Mouse (Mus musculus) heart, embryonic 12.5 days (tissue): ENCODE results near the gene Fuca2. TPM values are rescaled to one million over a fixed set of nuclear protein-coding genes. Genes with fewer than 3 reads are reported as not detected.
"Not testable (repeated sequence)": the region's sequence is repeated elsewhere in the genome, so short reads cannot be mapped to it uniquely, and the experiment has no call there.

Experiments used
- ATAC-seq: fragments of 200-750 bp; cut with Nextera tagmentation; 2 replicates; pipeline ENCODE4 v1.8.0; 2017; ENCODE audit warnings: moderate TSS enrichment, moderate library complexity; ENCODE audit not compliant: insufficient number of reproducible peaks, low FRiP score
- H3K27ac ChIP-seq: fragments of 300-500 bp; sonication (generic); 2 replicates; pipeline ENCODE4 v1.5.1; 2016; ENCODE audit warnings: mild to moderate bottlenecking, moderate library complexity; ENCODE audit not compliant: poor library complexity, severe bottlenecking
- H3K27me3 ChIP-seq: fragments of 300-500 bp; sonication (generic); replicated peaks from 2 replicates; pipeline ENCODE4 v1.6.1; 2016; ENCODE audit warnings: mild to moderate bottlenecking, moderate library complexity
- H3K36me3 ChIP-seq: fragments of 300-500 bp; sonication (generic); 2 replicates; pipeline ENCODE4 v1.6.1; 2016; ENCODE audit warnings: mild to moderate bottlenecking, moderate library complexity
- H3K4me1 ChIP-seq: fragments of 300-500 bp; sonication (generic); replicated peaks from 2 replicates; pipeline ENCODE4 v1.6.1; 2016; ENCODE audit warnings: mild to moderate bottlenecking
- H3K4me2 ChIP-seq: fragments of 300-500 bp; sonication (generic); 2 replicates; pipeline ENCODE4 v1.6.1; 2016; ENCODE audit warnings: mild to moderate bottlenecking, moderate library complexity
- H3K4me3 ChIP-seq: fragments of 300-500 bp; sonication (generic); 2 replicates; pipeline ENCODE4 v1.5.1; 2016; ENCODE audit warnings: mild to moderate bottlenecking
- H3K9ac ChIP-seq: fragments of 300-500 bp; sonication (generic); 2 replicates; pipeline ENCODE4 v1.6.1; 2016; ENCODE audit warnings: mild to moderate bottlenecking, moderate library complexity
- H3K9me3 ChIP-seq: fragments of 300-500 bp; sonication (generic); replicated peaks from 2 replicates; pipeline ENCODE4 v1.6.1; 2016; ENCODE audit warnings: mild to moderate bottlenecking, moderate library complexity
- WGBS: fragments of 180-500 bp; shearing (Covaris S2); methylation state at CpG from one replicate; pipeline ENCODE4 v1.1.7; 2016; 5-methylcytosine and 5-hydroxymethylcytosine counted together
- polyA plus RNA-seq: library from polyadenylated mRNA; unstranded; fragments of >200 nt; fragmentation: Nextera tagmentation; extraction: Ambion mirVana; gene quantifications from 2 replicates; pipeline ENCODE4 v1.2.1, GENCODE M21; 2016

Gene Fuca2
- 63.2 and 67.6 TPM in 2 replicates for polyA plus RNA-seq

DNA sequence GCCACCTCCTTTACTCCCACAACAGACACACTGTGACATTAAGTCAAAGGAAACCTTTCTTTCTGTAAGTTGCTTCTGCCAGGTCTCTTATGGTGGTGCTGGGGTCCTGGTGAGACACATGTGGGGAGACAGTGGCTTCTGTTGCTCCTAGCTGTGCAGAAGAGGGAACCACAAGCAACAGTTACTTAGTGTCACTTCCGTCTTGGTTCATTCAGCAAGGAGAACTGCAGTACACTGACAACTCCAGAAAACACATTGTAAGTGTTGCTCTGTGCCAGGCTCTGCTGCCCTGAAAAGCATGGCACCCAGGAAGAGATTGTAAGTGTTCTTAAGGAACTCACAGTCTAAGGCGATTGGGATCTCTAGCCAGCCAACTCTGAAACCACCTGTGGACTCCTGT lies at the start of gene Fuca2:
Gene Fuca2, plus strand, starts transcription at position 210 of the 400 bp plus-strand sequence.
- no peaks in the 10 kb centered on the region for H3K27me3 ChIP-seq
- no peak for ATAC-seq
- no peak within 1 kb of the TSS for H3K27ac ChIP-seq
- H3K9ac ChIP-seq, result no peak within 1 kb of the TSS
- peaks cover 5% of the 10 kb centered on the region for H3K36me3 ChIP-seq
- no peak within 1 kb of the TSS for H3K4me2 ChIP-seq
- no peaks in the 10 kb centered on the region for H3K9me3 ChIP-seq
- 82% methylated on average over 2 of the region's 2 CpGs for WGBS
- peaks cover 30% of the 10 kb centered on the region for H3K4me1 ChIP-seq
- no peak within 1 kb of the TSS for H3K4me3 ChIP-seq

DNA sequence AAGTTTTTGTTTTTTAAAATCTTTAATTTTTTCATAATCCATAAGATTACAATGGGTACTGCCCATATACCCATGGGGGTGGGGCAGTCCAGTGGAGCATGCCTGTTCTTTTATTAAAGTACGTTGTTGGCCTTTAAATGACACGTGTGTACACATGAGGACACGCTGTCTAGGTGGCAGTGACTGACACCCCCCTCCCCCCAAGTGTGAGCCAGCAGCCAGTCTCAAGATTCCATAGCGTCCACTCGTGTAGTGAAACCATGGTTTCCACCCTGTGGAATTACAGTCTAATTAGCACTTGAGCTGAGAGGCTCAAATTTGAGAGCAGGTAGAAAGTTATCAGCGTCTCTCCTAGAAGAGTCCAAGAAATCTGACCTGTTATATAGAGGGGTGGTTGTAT lies 47.7 kb upstream of the Fuca2 start:
- Histone ChIP-seq H3K27ac (no peak overlapping the region), H3K4me1 (peaks cover 15% of the 10 kb centered on the region), H3K9me3 (no peaks in the 10 kb centered on the region), H3K36me3 (no peaks in the 10 kb centered on the region), H3K9ac (no peak overlapping the region), H3K27me3 (no peaks in the 10 kb centered on the region), H3K4me2 (no peak overlapping the region), H3K4me3 (no peak overlapping the region)
- no peak for ATAC-seq
- WGBS, result 76% methylated on average over 6 of the region's 6 CpGs

GRCm38 (mm10) chr10:13453200-13453990 lies 45.9 kb upstream of the Fuca2 start:
- Histone ChIP-seq H3K9ac (no peak overlapping the region), H3K27ac (no peak overlapping the region), H3K27me3 (no peaks in the 10 kb centered on the region), H3K9me3 (no peaks in the 10 kb centered on the region), H3K4me2 (no peak overlapping the region), H3K36me3 (no peaks in the 10 kb centered on the region), H3K4me1 (peaks cover 4% of the 10 kb centered on the region; the same call in 1 of the 2 replicates), H3K4me3 (no peak overlapping the region)
- WGBS, result 59% methylated on average over 13 of the region's 13 CpGs
- ATAC-seq, result no peak

- H3K4me2 ChIP-seq, H3K27ac ChIP-seq, H3K36me3 ChIP-seq, H3K9me3 ChIP-seq, H3K9ac ChIP-seq, ATAC-seq, H3K27me3 ChIP-seq, H3K4me1 ChIP-seq, H3K4me3 ChIP-seq: not testable (repeated sequence)
- WGBS, result 82% methylated on average over 3 of the region's 3 CpGs
These were observed 35.0 kb upstream of the Fuca2 start for GRCm38 (mm10) chr10:13464295-13464694.

DNA sequence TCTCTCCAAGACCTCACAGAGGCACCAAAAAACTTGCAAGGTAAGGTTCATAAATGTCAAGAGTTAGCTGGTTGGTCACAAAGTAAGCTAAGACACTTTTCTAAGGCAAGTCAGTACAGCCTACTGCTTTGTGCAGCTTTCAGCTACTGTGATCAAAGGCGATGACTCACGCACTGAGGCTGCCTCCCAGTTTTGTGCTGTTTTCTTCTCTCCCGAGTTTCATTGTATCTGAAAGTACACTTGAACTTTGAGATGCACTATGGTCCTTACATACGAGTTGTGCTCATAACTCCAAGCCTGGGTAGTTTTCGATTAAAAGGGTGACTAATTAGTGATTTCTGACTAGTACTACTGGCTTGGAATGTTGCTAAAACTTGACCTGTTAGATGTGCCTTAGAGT lies 32.4 kb upstream of the Fuca2 start:
- no peak for ATAC-seq
- Histone ChIP-seq H3K9me3 (no peaks in the 10 kb centered on the region; the same call in 1 of the 2 replicates), H3K36me3 (no peaks in the 10 kb centered on the region), H3K4me3 (no peak overlapping the region), H3K27me3 (peaks cover 2% of the 10 kb centered on the region), H3K9ac (no peak overlapping the region), H3K27ac (no peak overlapping the region), H3K4me2 (no peak overlapping the region), H3K4me1 (no peaks in the 10 kb centered on the region)
- 65% methylated on average over 5 of the region's 5 CpGs for WGBS

DNA sequence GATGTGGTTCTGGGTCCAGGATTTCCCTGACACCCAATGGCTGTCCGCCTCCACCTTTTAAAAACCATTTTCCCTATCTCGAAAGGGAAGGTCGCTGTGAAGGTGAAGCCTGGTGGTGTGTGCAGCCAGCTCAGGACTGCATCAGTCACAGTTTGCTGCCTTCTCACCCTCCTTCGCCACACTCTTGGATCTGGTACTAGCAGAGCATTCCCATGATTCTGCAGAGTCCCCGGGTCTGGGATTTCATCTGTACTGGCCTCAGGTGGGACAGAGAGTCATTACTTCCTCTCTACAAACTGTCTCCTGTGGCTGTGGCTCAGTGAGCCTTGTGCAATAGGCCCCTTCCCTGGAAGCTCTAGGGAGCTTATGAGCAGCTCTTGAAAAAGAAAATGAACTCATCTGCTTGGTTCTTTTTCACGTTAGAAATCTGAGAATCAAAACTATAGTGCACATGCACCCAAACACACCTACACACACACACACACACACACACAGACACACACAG lies 31.3 kb upstream of the Fuca2 start:
- 71% methylated on average over 6 of the region's 6 CpGs for WGBS
- not testable (repeated sequence) for H3K4me3 ChIP-seq, H3K36me3 ChIP-seq, H3K4me1 ChIP-seq, H3K27ac ChIP-seq, H3K4me2 ChIP-seq, H3K9me3 ChIP-seq, ATAC-seq, H3K9ac ChIP-seq
- peaks cover 12% of the 10 kb centered on the region for H3K27me3 ChIP-seq

GRCm38 (mm10) chr10:13470236-13470635 lies 29.1 kb upstream of the Fuca2 start:
- Histone ChIP-seq H3K4me1 (peaks cover 13% of the 10 kb centered on the region), H3K9ac (no peak overlapping the region), H3K4me2 (no peak overlapping the region), H3K4me3 (no peak overlapping the region), H3K9me3 (no peaks in the 10 kb centered on the region), H3K36me3 (no peaks in the 10 kb centered on the region), H3K27me3 (peaks cover 19% of the 10 kb centered on the region), H3K27ac (no peak overlapping the region)
- no peak for ATAC-seq
- 82% methylated on average over 3 of the region's 3 CpGs for WGBS

- H3K9ac ChIP-seq, result peak overlapping the region; percentile 83
- no peaks in the 10 kb centered on the region for H3K36me3 ChIP-seq
- H3K4me1 ChIP-seq, result peaks cover 14% of the 10 kb centered on the region
- H3K9me3 ChIP-seq, result no peaks in the 10 kb centered on the region
- H3K4me3 ChIP-seq, result peak overlapping the region; percentile 66
- H3K27ac ChIP-seq, result no peak overlapping the region
- 13% methylated on average over 17 of the region's 17 CpGs for WGBS
- H3K4me2 ChIP-seq, result peak overlapping the region; percentile 97
- no peak for ATAC-seq
- H3K27me3 ChIP-seq, result peaks cover 29% of the 10 kb centered on the region
These were observed 26.0 kb upstream of the Fuca2 start for GRCm38 (mm10) chr10:13473287-13473832.

- Histone ChIP-seq H3K4me3 (peak within 1 kb of the TSS; percentile 66), H3K27ac (no peak within 1 kb of the TSS), H3K4me1 (peaks cover 14% of the 10 kb centered on the region), H3K36me3 (no peaks in the 10 kb centered on the region), H3K9me3 (no peaks in the 10 kb centered on the region), H3K27me3 (peaks cover 29% of the 10 kb centered on the region), H3K9ac (peak within 1 kb of the TSS; percentile 83), H3K4me2 (peak within 1 kb of the TSS; percentile 97)
- peak; percentile 72 for ATAC-seq
- WGBS, result under 1% methylated on average over 71 of the region's 71 CpGs
These were observed 25.3 kb upstream of the Fuca2 start, which contains the start of gene Phactr2 for GRCm38 (mm10) chr10:13473833-13474567. Gene Phactr2 (minus strand): TSS chr10:13474412.

- peak; percentile 25; the same call in 1 of the 2 replicates for ATAC-seq
- no peaks in the 10 kb centered on the region for H3K36me3 ChIP-seq
- 4% methylated on average over 10 of the region's 10 CpGs for WGBS
These were observed 24.8 kb upstream of the Fuca2 start for GRCm38 (mm10) chr10:13474568-13474955.

GRCm38 (mm10) chr10:13475121-13475520 lies 24.2 kb upstream of the Fuca2 start:
- peaks cover 14% of the 10 kb centered on the region for H3K4me1 ChIP-seq
- H3K9me3 ChIP-seq, result no peaks in the 10 kb centered on the region; the same call in 1 of the 2 replicates
- H3K4me2 ChIP-seq, result peak overlapping the region; percentile 97
- 0 out of 2 replicates have a peak, but pooled peaks have one; percentile 6 for ATAC-seq
- no peak overlapping the region for H3K9ac ChIP-seq
- peaks cover 29% of the 10 kb centered on the region for H3K27me3 ChIP-seq
- no peak overlapping the region for H3K27ac ChIP-seq
- H3K36me3 ChIP-seq, result no peaks in the 10 kb centered on the region
- no peak overlapping the region for H3K4me3 ChIP-seq
- 30% methylated on average over 7 of the region's 7 CpGs for WGBS

More at GRCm38 (mm10) chr10:13474568-13474955, 24.8 kb upstream of the Fuca2 start:
- Histone ChIP-seq H3K4me3 (peak overlapping the region; percentile 66), H3K27ac (no peak overlapping the region), H3K4me2 (peak overlapping the region; percentile 97), H3K27me3 (peaks cover 29% of the 10 kb centered on the region), H3K9ac (peak overlapping the region; percentile 83), H3K9me3 (no peaks in the 10 kb centered on the region), H3K4me1 (peaks cover 14% of the 10 kb centered on the region)
